Mouse (Mus musculus): ENCODE measurements around the gene Abtb2. TPM values are rescaled to one million over a fixed set of nuclear protein-coding genes. Genes with fewer than 3 reads are reported as not detected.
"Not testable (repeated sequence)": the region's sequence is repeated elsewhere in the genome, so short reads cannot be mapped to it uniquely, and the experiment has no call there.

The Abtb2 gene
- total RNA-seq (2022): 10 to 100 TPM in 3 of 4 experiments, 1 to 10 TPM in 1; 8.8 to 57.0 (median 24.5) TPM

DNA sequence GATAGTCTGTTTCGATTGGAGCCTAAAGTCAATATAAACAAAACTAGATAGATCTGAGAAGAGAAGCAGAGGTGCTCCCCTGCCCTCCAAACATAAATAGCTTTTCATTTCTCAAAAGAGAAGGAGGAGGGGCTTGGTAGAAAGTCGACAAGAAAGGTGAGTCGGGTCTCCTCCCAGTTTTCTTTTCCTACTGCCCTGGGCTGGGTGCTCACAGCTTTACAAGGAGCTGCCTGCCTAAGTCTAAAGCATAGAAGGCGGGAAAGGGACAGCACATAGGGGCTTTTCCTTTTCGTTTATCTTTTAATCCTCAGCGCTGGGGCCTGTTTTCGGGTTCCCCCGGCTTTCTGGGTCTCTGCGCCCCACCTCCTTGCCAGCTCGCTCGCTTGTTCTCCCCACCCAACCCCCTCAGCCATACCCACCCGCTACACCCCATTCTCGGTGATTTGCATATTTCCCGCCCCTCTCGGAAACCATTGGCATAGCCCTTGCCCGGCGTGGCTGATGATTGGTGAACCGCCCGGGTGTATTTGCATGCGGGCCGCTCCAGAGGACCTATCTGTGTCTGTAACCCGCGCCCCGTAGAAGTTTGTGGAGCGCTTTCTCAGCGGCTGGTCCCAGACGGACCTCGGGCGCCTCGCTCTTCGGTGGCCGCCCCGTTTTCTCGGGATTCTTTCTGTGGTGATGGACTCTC is at the start of gene Abtb2:
Abtb2 (plus strand) TSS at position 579 of the 691 bp plus-strand sequence.
- DNase-seq: peak; percentile 95

DNA sequence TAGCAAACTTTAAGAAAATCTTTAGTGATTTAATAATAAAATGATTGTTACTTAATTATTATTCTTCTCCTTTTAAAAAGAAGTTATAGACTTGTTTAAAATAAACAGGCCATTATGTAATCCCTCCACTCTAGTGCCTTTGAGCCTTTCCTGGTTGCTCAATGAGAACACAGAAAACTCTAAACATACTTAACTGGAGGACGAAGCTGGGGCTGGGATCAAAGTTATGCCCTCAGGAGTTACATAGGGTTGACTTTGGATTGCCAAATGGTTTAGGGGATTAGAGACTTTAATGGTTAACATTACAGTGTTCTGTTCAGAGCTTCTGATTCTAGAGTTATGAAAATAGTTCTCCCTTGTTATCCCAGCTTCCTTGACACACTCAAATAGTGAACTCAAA is 49.6 kb upstream of the Abtb2 start:
- DNase-seq: no peak

- DNase-seq: no peak
These were observed 40.5 kb upstream of the Abtb2 start for GRCm38 (mm10) chr2:103525596-103525995.

- DNase-seq: peak; percentile 30
These were observed 19.0 kb upstream of the Abtb2 start for GRCm38 (mm10) chr2:103547132-103547531.

- DNase-seq: not testable (repeated sequence)
These were observed 15.8 kb upstream of the Abtb2 start for GRCm38 (mm10) chr2:103550301-103550700.

DNA sequence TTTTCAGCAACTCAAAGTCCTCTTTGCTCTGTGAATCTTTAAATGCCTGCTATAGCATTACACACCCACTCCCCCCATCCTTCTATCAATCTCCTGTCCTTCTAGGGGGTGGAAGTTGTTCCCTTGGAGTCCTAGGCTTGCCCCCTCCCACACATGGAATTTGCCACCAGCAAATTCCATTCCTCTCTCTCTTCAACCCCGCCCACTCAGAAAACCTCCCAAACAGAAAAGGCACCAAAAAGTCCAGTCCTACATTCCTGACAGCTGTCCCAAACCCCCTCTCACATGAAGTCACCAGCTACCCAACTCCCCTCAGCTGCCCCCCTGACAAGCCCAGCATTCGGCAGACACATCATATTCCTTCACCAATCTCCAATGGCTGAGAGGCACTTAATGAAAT is 12.1 kb upstream of the Abtb2 start:
- DNase-seq: no peak

- DNase-seq: no peak
These were observed 9.8 kb upstream of the Abtb2 start for GRCm38 (mm10) chr2:103556125-103556877.

- no peak for DNase-seq
These were observed 5.2 kb upstream of the Abtb2 start for GRCm38 (mm10) chr2:103560955-103561354.

- DNase-seq: no peak
These were observed 1.6 kb upstream of the Abtb2 start for GRCm38 (mm10) chr2:103564427-103565023.

DNA sequence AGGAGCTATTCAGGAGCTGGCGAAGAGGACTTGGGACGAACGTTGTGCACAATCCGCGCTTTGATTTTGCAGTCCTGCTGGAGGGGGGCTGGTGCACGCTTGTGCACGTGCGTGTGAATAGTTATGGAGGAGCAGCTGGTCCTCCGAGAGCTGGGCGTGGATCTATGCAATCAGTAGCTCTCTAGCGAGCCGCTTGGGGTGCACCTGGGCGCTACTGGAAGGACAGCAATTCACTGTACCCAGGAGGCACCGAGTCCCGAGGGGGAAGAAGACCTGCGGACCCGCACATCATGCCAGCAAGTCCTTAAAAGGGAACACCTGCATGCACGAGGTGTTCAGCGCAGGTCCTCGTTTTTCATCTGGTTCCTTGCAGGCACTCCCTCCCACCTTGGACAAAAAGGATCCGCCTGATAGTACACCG is 929 bp upstream of the Abtb2 start:
- DNase-seq: no peak

DNA sequence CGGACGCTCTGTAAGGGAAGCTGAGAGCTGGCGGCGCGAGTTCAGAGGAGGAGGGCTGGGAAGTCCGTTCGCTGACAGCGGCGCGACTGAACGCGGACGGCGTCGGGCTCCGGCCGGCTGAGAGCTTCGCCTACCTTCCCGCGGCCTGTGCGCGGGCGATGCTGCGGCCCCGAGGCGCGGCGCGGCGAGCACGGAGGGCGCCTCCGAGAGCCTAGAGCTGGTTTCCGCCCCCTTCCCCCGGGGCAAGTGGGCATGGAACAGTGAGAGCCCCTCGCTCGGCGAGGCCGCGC is 258 bp downstream of the Abtb2 start:
- DNase-seq: no peak

DNA sequence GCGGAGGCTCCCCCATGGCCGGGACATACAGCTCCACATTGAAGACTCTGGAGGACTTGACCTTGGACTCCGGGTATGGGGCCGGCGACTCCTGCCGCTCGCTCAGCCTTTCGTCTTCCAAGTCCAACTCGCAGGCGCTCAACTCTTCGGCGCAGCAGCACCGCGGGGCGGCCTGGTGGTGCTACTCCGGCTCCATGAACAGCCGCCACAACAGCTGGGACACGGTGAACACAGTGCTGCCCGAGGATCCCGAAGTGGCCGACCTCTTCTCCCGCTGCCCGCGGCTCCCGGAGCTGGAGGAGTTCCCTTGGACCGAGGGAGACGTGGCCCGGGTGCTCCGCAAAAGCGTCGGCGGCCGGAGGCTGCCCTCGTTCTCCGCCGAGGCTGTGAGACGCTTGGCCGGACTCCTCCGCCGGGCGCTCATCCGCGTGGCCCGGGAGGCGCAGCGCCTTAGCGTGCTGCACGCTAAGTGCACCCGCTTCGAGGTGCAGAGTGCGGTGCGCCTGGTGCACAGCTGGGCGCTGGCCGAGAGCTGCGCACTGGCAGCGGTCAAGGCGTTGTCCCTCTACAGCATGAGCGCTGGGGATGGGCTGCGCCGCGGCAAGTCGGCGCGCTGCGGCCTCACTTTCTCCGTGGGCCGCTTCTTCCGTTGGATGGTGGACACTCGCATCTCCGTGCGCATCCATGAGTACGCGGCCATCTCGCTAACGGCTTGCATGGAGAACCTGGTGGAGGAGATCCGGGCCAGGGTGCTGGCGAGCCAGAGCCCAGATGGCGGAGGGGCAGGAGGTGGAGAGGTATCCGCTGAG is 807 bp downstream of the Abtb2 start:
- DNase-seq: peak; percentile 57

- DNase-seq: no peak
These were observed 2.1 kb downstream of the Abtb2 start for GRCm38 (mm10) chr2:103568161-103568560.

DNA sequence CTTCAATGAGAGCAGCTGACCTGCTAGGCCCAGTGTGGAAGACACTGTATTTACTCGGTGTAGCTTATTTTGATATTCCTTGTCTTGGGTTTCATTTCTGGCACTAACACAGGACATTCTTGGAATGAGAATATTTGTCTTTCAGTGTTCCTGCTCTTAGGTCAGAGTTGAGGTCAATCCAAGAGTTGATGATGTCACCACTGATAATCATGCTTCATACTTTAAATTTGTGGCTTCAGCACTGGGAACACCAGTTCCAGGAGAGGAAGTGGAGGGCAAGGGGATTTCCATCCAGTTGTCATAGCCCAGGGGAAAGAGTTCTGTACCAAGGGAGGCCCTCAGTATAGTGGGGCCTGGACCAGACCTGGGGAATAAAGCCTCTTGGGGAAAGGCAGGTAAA is 3.6 kb downstream of the Abtb2 start:
- DNase-seq: no peak

GRCm38 (mm10) chr2:103572354-103572753 is 6.2 kb downstream of the Abtb2 start:
- no peak for DNase-seq

DNA sequence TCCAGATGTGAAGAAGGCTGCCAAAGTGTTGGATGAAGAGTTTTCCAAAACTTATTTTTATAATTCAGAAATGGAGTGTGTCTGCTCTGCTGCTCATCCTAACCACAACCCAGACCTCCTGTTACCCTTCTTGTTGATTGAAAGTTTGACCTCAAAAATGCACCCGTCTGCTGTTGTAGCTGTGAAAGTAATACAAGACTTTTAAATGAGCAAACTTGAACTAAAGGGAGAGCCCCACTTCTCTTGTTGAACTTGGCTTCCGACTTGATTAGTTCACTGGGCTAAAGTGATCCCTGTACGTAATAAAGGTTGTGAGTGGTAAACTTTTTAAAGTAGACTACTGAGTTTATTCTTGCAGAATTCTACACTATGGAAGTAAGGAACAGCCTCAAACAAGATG is 10.3 kb downstream of the Abtb2 start:
- DNase-seq: no peak

DNA sequence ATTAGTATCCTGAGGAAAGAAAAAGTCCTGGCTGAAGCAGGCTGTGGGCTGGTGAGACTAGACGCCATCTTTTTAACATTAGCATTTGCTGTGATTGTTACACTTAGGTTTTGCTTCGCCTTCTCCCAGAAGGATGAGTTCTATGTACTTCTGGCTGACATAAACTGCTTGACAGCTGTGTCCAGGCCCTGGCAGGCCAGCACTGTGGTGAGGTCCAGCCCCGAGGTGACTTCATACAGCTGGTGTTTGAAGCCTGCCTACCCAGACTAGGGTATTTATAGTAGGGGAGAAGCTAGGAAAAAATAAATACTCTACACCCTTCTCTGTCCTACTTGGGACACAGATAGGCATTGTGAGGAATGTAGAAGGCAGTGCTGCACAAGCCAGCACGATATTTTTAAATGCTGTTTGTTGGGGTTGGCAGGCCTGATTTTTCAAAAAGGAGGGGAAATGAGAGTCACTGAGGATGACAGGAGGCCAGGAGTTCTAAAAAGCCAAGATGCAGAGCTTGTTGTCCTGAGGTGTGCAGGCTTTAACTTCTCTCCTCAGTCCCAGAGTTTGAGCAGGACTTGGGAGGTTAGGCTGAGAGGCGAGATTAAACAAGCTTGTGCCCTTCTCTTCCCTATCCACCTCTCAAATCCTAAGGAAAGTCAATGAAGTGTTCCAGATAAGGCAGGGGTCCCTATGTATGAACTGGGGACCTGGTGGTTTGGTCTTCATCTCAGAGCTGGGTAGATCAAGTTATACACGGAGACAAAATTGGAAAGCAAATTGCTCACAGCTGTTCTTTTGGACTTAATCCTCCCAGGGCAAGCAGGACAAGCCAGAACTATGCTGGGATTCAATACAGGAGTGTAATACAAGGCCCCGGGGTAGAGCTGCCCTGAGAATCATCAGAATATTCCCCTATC is 11.9 kb downstream of the Abtb2 start:
- no peak for DNase-seq

DNA sequence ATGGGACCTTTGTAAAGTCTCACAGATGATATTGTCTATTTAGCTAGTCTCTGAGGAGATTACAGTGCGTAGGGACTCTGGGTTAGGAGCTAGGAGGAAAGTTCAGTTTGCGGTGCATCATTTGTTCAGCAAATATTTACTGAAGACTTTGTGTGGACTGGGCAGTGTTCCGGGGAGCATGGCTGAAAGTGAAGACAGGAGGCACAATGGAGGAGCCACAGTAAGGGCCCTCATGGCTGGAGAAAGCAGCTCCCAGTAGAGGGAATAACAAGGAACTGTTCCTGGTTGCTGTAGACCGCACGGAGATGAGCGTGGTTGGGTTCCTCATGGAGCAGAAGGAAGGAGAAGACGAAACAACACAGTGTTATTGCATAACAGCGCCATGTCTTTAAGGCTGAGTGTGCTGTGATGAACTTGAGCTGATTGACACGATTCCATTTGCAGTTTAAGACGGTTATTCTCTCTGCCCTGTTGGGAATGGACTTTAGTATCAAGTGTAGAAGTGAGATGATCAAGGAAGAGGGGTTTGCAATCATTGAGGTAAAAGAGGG is 12.6 kb downstream of the Abtb2 start:
- no peak for DNase-seq

GRCm38 (mm10) chr2:103580756-103581155 is 14.6 kb downstream of the Abtb2 start:
- DNase-seq: no peak

GRCm38 (mm10) chr2:103581369-103581897 is 15.3 kb downstream of the Abtb2 start:
- no peak for DNase-seq

DNA sequence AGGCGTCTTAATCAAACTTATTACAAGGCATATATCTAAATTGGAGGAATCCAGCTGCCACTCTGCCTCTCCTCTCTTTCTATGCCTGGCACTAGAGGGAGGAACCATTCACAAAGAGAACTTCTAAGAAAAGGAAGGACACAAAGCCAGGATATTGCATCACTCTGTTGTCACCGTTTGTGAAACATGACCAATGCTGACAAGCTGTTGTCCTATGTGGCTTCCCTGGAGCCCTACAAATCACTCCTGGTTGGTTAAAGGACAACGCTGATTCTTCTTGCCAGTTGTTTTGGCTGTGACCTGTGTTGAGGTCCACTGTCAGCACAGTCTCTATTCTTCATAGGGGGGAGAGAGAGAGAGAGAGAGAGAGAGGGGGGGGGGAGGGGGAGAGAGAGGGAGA is 17.2 kb downstream of the Abtb2 start:
- DNase-seq: peak; percentile 74

Measured in adrenal gland, adult 8-10 months (tissue).